Mouse (Mus musculus) bone marrow macrophage, adult 2 months (primary cell): ENCODE data around the gene Arhgap4.

Experiments used
- CTCF ChIP-seq: IDR thresholded peaks from 2 replicates; pipeline ENCODE4 v1.5.1; 2012; ENCODE audit warnings: low read depth, mild to moderate bottlenecking, low read length, moderate library complexity
- POLR2A ChIP-seq: IDR thresholded peaks from 2 replicates; pipeline ENCODE4 v1.6.1; 2012; ENCODE audit warnings: mild to moderate bottlenecking, low read depth, low read length, borderline replicate concordance

- TF ChIP-seq CTCF (no peak), POLR2A (no peak)
These were observed at the start of gene Arhgap4, which contains the start of gene Naa10 for GRCm38 (mm10) chrX:73921823-73922549.
